Mouse (Mus musculus): ENCODE measurements around the gene Metap2.

The Metap2 gene

GRCm38 (mm10) chr10:93897043-93897646 lies at the start of gene Metap2:
Gene Metap2, minus strand, starts transcription at chr10:93897093.
- no peak for DNase-seq

DNA sequence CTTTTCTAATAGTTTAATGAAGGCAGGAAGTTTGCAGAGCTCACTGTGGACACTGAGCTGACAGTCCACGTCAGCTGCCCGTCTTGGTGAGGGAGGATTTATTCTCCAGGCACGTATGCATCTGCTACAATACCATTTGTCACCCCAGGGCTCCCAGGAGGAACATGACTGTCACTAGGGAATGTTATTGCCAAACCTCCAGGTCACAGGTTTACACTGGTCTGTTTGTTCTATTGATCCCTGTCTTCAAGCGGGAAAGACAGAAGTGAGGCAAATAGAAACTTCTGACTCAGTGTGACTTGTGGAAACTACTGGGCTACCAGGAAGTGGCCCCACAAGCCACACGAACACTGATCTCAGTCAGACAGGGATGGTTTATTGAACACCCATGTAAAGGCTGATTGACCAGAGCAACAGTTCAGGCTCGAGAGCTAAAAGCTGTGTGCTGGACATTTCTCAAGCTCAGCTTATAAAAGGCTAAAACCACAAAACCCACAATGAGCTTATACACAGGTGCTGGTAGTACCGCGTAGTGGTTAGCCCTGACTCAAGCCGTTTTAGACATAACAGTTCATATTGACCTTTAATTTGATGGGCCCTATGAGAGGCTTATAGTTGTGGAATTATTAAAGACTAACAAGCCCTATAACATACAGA lies 49.1 kb upstream of the Metap2 start:
- no peak for DNase-seq

- DNase-seq, result peak; percentile 53
Measured at GRCm38 (mm10) chr10:93945364-93945763, 48.5 kb upstream of the Metap2 start.

GRCm38 (mm10) chr10:93944241-93944640 lies 47.3 kb upstream of the Metap2 start:
- no peak for DNase-seq

DNA sequence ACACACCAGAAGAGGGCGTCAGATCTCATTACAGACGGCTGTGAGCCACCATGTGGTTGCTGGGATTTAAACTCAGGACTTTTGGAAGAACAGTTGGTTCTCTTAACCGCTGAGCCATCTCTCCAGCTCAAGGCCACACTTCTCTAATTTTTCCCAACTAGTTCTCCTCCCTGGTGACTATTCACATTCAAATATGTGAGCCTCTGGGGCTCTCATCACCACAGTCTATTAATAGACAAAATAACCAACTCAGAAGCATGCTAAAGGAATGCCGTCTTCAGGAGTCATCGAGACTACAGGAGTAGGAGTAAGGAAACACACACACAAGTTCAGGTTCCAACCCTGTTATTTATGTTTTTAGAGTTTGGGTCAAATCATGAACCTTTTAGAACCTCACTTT lies 43.4 kb upstream of the Metap2 start:
- DNase-seq, result no peak

- no peak for DNase-seq
Measured at GRCm38 (mm10) chr10:93939676-93940075, 42.8 kb upstream of the Metap2 start.

DNA sequence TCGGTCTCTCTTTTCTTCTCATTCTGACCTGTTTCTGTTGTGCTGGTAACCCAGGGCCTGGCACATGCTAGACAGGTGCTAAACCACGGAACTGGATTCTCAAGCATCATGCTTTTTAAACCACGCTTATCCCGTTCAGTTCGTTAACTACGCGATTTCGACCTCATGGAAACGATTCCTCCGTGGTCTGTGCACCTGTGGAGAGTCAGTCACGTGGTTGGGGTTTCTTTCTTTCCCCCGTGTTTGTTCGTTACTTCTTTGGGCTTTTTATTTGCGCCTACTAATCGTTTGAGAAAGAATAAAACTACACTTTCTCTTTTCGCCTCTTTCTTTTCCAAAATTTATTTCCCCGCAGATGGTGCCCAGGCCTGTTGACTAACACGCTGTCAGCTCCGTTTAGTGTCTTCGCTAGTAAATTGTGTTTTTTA lies 42.0 kb upstream of the Metap2 start:
- DNase-seq, result no peak

GRCm38 (mm10) chr10:93933980-93934379 lies 37.1 kb upstream of the Metap2 start:
- no peak for DNase-seq

GRCm38 (mm10) chr10:93932861-93933260 lies 36.0 kb upstream of the Metap2 start:
- no peak for DNase-seq

- DNase-seq, result no peak
Measured at GRCm38 (mm10) chr10:93932020-93932419, 35.1 kb upstream of the Metap2 start.

DNA sequence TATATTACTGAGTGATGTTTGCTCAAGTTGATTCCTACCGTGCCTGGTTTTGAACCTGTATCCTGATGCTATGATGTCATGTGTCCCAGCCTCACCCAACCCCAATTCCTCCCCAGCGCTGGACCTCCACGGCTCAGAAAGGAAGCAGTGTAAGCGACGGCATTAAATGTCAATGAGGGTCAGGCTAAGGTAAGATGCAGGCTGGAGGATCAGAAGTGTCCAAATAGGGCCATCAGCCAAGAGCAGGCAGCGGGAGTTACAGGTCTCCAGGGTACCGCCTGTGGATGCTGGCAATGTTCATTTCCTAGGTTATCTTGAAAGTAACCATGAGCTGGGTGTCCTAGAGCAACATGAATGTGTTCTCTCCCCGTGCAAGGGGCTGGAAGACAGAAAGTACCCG lies 34.5 kb upstream of the Metap2 start:
- no peak for DNase-seq

DNA sequence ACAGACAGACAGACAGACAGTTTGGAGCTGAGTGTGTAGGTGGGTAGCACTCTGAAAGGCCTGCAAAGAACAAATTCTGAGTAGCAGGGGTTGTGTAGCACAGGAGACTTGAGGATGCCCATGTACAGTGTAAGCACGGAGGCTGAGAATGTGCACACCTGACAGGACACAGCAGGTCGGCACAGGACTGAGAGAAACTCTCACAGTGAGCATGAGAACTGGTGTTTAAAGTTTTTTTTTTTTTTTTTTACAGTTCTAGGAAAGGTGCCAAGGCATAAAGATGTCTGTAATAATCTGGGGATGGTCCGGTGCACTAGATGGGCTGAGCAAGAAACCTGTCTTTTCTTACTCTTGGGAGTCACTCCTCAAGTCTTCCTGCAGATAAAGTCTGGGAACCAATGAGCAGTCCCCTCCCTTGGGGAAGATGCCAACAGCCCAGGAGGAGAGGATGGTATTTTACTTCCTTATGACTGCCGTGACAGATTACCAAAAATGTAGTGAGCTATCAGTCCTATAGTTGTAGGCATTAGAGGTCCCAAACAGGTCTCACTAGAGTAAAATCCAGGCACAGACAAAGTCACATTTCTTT lies 33.4 kb upstream of the Metap2 start:
- no peak for DNase-seq

DNA sequence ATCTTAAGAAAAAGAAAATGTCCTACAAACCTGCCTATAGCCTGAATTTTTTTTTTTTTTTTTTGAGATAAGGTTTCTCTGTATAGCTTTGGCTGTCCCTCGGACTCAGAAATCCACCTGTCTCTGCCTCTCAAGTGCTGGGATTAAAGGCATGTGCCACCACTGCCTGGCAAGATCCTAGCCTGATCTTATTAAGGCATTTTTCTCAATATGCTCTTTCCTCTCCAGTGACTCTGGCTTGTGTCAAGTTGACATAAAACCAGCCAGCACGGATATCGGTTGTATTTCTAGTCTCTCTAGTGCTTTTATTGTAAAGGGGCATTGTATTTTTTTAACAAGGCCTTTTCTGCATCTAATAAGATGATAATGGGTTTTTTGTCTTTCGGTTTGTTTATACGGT lies 27.8 kb upstream of the Metap2 start:
- DNase-seq, result no peak

- DNase-seq, result no peak
Measured at GRCm38 (mm10) chr10:93921160-93921559, 24.3 kb upstream of the Metap2 start.

GRCm38 (mm10) chr10:93919227-93919626 lies 22.3 kb upstream of the Metap2 start:
- peak; percentile 32 for DNase-seq

- DNase-seq, result no peak
Measured at GRCm38 (mm10) chr10:93918701-93919100, 21.8 kb upstream of the Metap2 start.

DNA sequence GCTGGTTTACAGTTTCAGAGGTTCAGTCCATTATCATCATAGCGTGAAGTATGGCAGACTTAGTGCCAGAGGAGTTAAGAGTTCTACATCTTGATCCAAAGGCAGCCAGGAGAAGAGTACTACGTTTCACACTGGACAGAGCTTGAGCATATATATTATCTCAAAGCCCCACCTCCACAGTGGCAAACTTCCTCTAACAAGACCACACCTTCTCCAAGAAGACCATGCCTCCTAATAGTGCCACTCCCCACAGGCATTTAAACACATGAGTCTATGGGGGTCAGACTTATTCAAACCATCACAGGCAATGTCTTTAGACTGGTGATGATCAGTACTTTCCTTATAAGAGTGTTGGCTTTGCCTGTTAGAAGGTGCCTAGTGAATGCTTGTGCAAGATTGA lies 21.2 kb upstream of the Metap2 start:
- DNase-seq, result no peak

GRCm38 (mm10) chr10:93916778-93917177 lies 19.9 kb upstream of the Metap2 start:
- DNase-seq, result no peak

GRCm38 (mm10) chr10:93915531-93916275 lies 18.8 kb upstream of the Metap2 start:
- no peak for DNase-seq

- DNase-seq, result no peak
Measured at GRCm38 (mm10) chr10:93913525-93913924, 16.6 kb upstream of the Metap2 start.

- no peak for DNase-seq
Measured at GRCm38 (mm10) chr10:93912917-93913316, 16.0 kb upstream of the Metap2 start.

DNA sequence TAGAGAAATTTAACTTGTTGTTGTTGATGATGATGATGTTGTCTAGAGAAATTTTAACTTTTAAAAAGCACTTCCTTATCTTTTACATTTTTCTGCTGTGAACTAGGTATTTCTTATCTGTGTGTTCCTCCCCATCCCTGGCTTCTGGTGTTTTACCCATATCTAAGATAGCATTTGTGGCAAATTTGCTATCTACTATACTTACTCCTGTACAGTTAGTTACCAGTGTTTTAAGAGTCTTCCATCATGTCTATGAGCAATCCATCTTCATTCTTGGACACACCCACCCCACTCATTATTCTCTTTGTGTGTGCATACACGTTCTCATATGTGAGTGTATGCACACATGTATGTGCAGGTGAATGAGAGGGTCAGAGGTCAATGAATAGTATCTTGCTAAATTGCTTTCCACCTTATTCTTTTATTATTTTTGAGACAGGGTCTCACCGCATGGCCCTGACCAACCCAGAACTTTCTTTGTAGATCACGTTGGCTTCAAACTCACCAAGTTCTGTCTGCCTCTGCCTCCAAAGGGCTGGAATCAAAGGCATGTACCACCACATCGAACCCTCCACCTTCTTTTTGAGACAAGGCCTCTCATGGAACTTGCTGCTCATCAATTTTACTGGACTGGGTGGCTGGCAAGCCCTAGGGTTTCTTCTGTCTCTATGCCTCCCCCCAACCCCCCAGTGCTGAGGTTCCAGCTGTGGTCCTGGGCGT lies 15.4 kb upstream of the Metap2 start:
- no peak for DNase-seq

- no peak for DNase-seq
Measured at GRCm38 (mm10) chr10:93911326-93911725, 14.4 kb upstream of the Metap2 start.
